Mouse (Mus musculus) lung, adult 2 months (tissue): ENCODE data around the gene Il12rb1.

Experiments
- CTCF ChIP-seq: fragments of 200-500 bp; IDR thresholded peaks from 2 replicates; pipeline ENCODE4 v1.5.1; 2011; ENCODE audit warnings: mild to moderate bottlenecking, low read length, control low read depth; ENCODE audit not compliant: insufficient read depth
- POLR2A ChIP-seq: fragments of 200-500 bp; IDR thresholded peaks from 2 replicates; pipeline ENCODE4 v1.6.1; 2011; ENCODE audit warnings: low read depth, mild to moderate bottlenecking, control low read depth, low read length, borderline replicate concordance; ENCODE audit errors: extremely low read depth

- TF ChIP-seq POLR2A: no peak
- TF ChIP-seq CTCF: no peak
These were observed 54.8 kb downstream of the Il12rb1 start, which contains the start of gene Kcnn1 for GRCm38 (mm10) chr8:70862824-70863641.
